Mouse (Mus musculus): ENCODE results near the gene Defb23. TPM values are rescaled to one million over a fixed set of nuclear protein-coding genes. Genes with fewer than 3 reads are reported as not detected.

Defb23 gene
- polyA plus RNA-seq, 1 experiment from 2014 or later = not detected

DNA sequence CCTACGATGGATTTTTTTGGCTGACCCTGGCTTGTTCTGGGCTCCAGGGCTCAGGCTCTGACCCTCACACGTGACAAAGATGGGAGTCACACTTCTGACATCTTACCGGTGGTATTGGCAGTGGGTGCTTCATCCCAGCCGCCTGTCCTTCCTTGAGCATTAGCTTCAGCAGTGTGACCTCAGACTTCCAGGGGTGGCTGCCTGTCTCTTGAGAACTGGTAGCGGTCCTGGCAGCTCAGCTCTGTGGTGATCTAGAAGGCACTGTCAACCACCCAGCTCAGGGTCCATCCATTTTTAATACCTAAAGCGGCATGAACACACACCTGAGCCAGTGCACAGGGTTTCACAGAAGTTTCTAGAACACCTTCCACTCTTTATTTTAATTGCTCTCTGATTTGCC lies 54.6 kb downstream of the Defb23 start:
- Histone ChIP-seq H3K4me1 (ENCODE audit: control insufficient read depth, insufficient read depth, low read length) (peaks cover 21% of the 10 kb centered on the region), H3K9ac (ENCODE audit: low read length) (no peak overlapping the region), H3K9me3 (ENCODE audit: control insufficient read depth, low read length) (no peaks in the 10 kb centered on the region), H3K4me3 (ENCODE audit: low read depth, low read length) (no peak overlapping the region), H3K4me2 (ENCODE audit: low read depth) (no peak overlapping the region), H3K27ac (ENCODE audit: low read depth, low read length) (0 out of 2 replicates have a peak overlapping the region, but pooled peaks have one; percentile 91), H3K27me3 (ENCODE audit: control insufficient read depth, insufficient read depth, low read length) (no peaks in the 10 kb centered on the region), H3K36me3 (ENCODE audit: control insufficient read depth, insufficient read depth, low read length) (no peaks in the 10 kb centered on the region)
- DNase-seq (ENCODE audit: low spot score) (no peak), ATAC-seq (ENCODE audit: insufficient read depth, low FRiP score, low TSS enrichment) (no peak)
- 84% methylated on average over 6 of the region's 6 CpGs for WGBS

Other genes with a start within 250 kb of the Defb23 start
- gene Csnk2a1, start 237.8 kb downstream of the Defb23 start, polyA plus RNA-seq (2014; fragmentation: Nextera tagmentation; extraction: Ambion mirVana) = 62.8 and 68.4 TPM in 2 replicates
- 30.0 and 30.4 TPM in 2 replicates for gene Tbc1d20, start 170.8 kb downstream of the Defb23 start, polyA plus RNA-seq (2014; fragmentation: Nextera tagmentation; extraction: Ambion mirVana)
- 69.2 and 77.8 TPM in 2 replicates for gene Rbck1, start 132.0 kb downstream of the Defb23 start, polyA plus RNA-seq (2014; fragmentation: Nextera tagmentation; extraction: Ambion mirVana)
- 1.1 and 1.4 TPM in 2 replicates for gene Trib3, start 120.6 kb downstream of the Defb23 start, polyA plus RNA-seq (2014; fragmentation: Nextera tagmentation; extraction: Ambion mirVana)
- gene Nrsn2, start 88.0 kb downstream of the Defb23 start, polyA plus RNA-seq (2014; fragmentation: Nextera tagmentation; extraction: Ambion mirVana) = 7.6 TPM in 2 replicates
- gene Sox12, start 66.6 kb downstream of the Defb23 start, polyA plus RNA-seq (2014; fragmentation: Nextera tagmentation; extraction: Ambion mirVana) = 19.1 and 21.4 TPM in 2 replicates
- 52.7 and 55.2 TPM in 2 replicates for gene Zcchc3, start 49.6 kb downstream of the Defb23 start, polyA plus RNA-seq (2014; fragmentation: Nextera tagmentation; extraction: Ambion mirVana)
- gene 6820408C15Rik, start 49.0 kb downstream of the Defb23 start, polyA plus RNA-seq (2014; fragmentation: Nextera tagmentation; extraction: Ambion mirVana) = 0.22 and 0.52 TPM in 2 replicates
- not detected in 2 replicates for gene Defb20, start 12.4 kb upstream of the Defb23 start, polyA plus RNA-seq (2014; fragmentation: Nextera tagmentation; extraction: Ambion mirVana)
- not detected in 2 replicates for gene Defb22, start 25.5 kb upstream of the Defb23 start, polyA plus RNA-seq (2014; fragmentation: Nextera tagmentation; extraction: Ambion mirVana)
- gene Defb26, start 47.1 kb upstream of the Defb23 start, polyA plus RNA-seq (2014; fragmentation: Nextera tagmentation; extraction: Ambion mirVana) = not detected in 2 replicates
- gene Defb28, start 53.6 kb upstream of the Defb23 start, polyA plus RNA-seq (2014; fragmentation: Nextera tagmentation; extraction: Ambion mirVana) = not detected in 2 replicates
- gene Defb29, start 75.5 kb upstream of the Defb23 start, polyA plus RNA-seq (2014; fragmentation: Nextera tagmentation; extraction: Ambion mirVana) = not detected in 2 replicates
- not detected in 2 replicates for gene Gm17416, start 104.7 kb upstream of the Defb23 start, polyA plus RNA-seq (2014; fragmentation: Nextera tagmentation; extraction: Ambion mirVana)
- not detected in 2 replicates for gene Defb21, start 108.1 kb upstream of the Defb23 start, polyA plus RNA-seq (2014; fragmentation: Nextera tagmentation; extraction: Ambion mirVana)
- gene Defb19, start 115.7 kb upstream of the Defb23 start, polyA plus RNA-seq (2014; fragmentation: Nextera tagmentation; extraction: Ambion mirVana) = not detected in 2 replicates
- not detected in 2 replicates for gene Defb45, start 134.8 kb upstream of the Defb23 start, polyA plus RNA-seq (2014; fragmentation: Nextera tagmentation; extraction: Ambion mirVana)
- not detected in 2 replicates for gene Defb36, start 139.7 kb upstream of the Defb23 start, polyA plus RNA-seq (2014; fragmentation: Nextera tagmentation; extraction: Ambion mirVana)
- gene Defb25, start 158.4 kb upstream of the Defb23 start, polyA plus RNA-seq (2014; fragmentation: Nextera tagmentation; extraction: Ambion mirVana) = not detected in 2 replicates
- gene Rem1, start 162.3 kb upstream of the Defb23 start, polyA plus RNA-seq (2014; fragmentation: Nextera tagmentation; extraction: Ambion mirVana) = 0.58 TPM in 2 replicates
- gene H13, start 204.8 kb upstream of the Defb23 start, polyA plus RNA-seq (2014; fragmentation: Nextera tagmentation; extraction: Ambion mirVana) = 123 TPM in 2 replicates
- 39.1 and 40.6 TPM in 2 replicates for gene Mcts2, start 222.4 kb upstream of the Defb23 start, polyA plus RNA-seq (2014; fragmentation: Nextera tagmentation; extraction: Ambion mirVana)